Mouse (Mus musculus) forebrain, embryonic 16.5 days (tissue): ENCODE results near the gene Pdzd3. TPM values are rescaled to one million over a fixed set of nuclear protein-coding genes. Genes with fewer than 3 reads are reported as not detected.
A peak's percentile ranks its signal among the peaks of the same experiment; 100 is the strongest.

Experiments
- ATAC-seq: fragments of 200-750 bp; cut with Nextera tagmentation; 2 replicates; pipeline ENCODE4 v1.8.0; 2017; ENCODE audit warnings: mild to moderate bottlenecking, moderate library complexity
- H3K27ac ChIP-seq: fragments of 300-500 bp; sonication (generic); 2 replicates; pipeline ENCODE4 v1.5.1; 2014; ENCODE audit warnings: low read length, control low read depth
- H3K27me3 ChIP-seq: fragments of 300-500 bp; sonication (generic); replicated peaks from 2 replicates; pipeline ENCODE4 v1.6.1; 2014; ENCODE audit warnings: low read length; ENCODE audit not compliant: control insufficient read depth, insufficient read depth
- H3K36me3 ChIP-seq: fragments of 300-500 bp; sonication (generic); 2 replicates; pipeline ENCODE4 v1.6.1; 2014; ENCODE audit not compliant: control insufficient read depth, insufficient read depth
- H3K4me1 ChIP-seq: fragments of 300-500 bp; sonication (generic); replicated peaks from 2 replicates; pipeline ENCODE4 v1.6.1; 2014; ENCODE audit warnings: low read length; ENCODE audit not compliant: control insufficient read depth, insufficient read depth
- H3K4me2 ChIP-seq: fragments of 300-500 bp; sonication (generic); 2 replicates; pipeline ENCODE4 v1.6.1; 2014; ENCODE audit warnings: mild to moderate bottlenecking, low read length, control low read depth
- H3K4me3 ChIP-seq: fragments of 300-500 bp; sonication (generic); replicated peaks from 2 replicates; pipeline ENCODE4 v1.5.1; 2014; ENCODE audit warnings: mild to moderate bottlenecking, low read length, control low read depth
- H3K9ac ChIP-seq: fragments of 300-500 bp; sonication (generic); replicated peaks from 2 replicates; pipeline ENCODE4 v1.6.1; 2014; ENCODE audit warnings: low read depth, low read length, control low read depth
- H3K9me3 ChIP-seq: fragments of 300-500 bp; sonication (generic); 2 replicates; pipeline ENCODE4 v1.6.1; 2016; ENCODE audit warnings: low read length; ENCODE audit not compliant: control insufficient read depth
- WGBS: fragments of 180-500 bp; shearing (Covaris S2); extraction: QIAGEN DNeasy Blood & Tissue Kit; methylation state at CpG from one replicate; pipeline ENCODE4 v1.1.7; 2014; 5-methylcytosine and 5-hydroxymethylcytosine counted together
- polyA plus RNA-seq: library from polyadenylated mRNA; unstranded; fragments of >200 nt; fragmentation: Nextera tagmentation; extraction: Ambion mirVana; gene quantifications from 2 replicates; pipeline ENCODE4 v1.2.1, GENCODE M21; 2015

The Pdzd3 gene
- polyA plus RNA-seq, 1 experiment from 2014 or later = 0.73 TPM

GRCm38 (mm10) chr9:44240399-44240798, 10.9 kb downstream of the Pdzd3 start, which contains the start of gene Ccdc153:
Ccdc153 (plus strand) TSS chr9:44240676.
- ATAC-seq = no peak
- Histone ChIP-seq H3K27me3 (no peaks in the 10 kb centered on the region), H3K9me3 (no peaks in the 10 kb centered on the region), H3K9ac (no peak within 1 kb of the TSS), H3K4me1 (0 out of 2 replicates have a peak, but pooled peaks cover 2% of the 10 kb centered on the region), H3K4me3 (no peak within 1 kb of the TSS), H3K4me2 (no peak within 1 kb of the TSS), H3K36me3 (no peaks in the 10 kb centered on the region), H3K27ac (no peak within 1 kb of the TSS)
- 47% methylated on average over 2 of the region's 2 CpGs for WGBS

DNA sequence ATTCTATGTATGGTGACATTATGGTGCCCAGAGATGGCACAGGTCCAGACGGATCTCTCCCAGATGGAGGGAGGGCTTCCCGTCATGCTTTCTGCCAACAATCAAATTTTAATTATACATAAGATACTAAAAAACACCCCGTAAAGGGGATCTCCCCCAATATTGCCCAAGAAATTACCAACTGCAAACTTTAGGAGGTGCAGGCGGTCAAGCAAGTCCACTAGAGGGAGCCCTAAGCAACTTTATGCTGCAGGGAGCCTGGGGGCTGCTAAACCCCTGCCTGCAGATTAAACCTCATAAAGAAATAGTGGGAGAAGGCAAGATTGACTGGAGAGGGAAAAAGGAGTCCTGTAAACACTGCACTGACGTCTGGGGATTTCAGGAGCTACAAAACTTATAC, 11.8 kb downstream of the Pdzd3 start:
- WGBS = 7% methylated on average over 5 of the region's 5 CpGs
- Histone ChIP-seq H3K27ac (no peak overlapping the region), H3K9me3 (no peaks in the 10 kb centered on the region), H3K27me3 (no peaks in the 10 kb centered on the region), H3K36me3 (no peaks in the 10 kb centered on the region), H3K9ac (no peak overlapping the region), H3K4me3 (no peak overlapping the region), H3K4me1 (peaks cover 7% of the 10 kb centered on the region; the same call in 1 of the 2 replicates), H3K4me2 (no peak overlapping the region)
- ATAC-seq = peak; percentile 65

GRCm38 (mm10) chr9:44238501-44239190, 12.6 kb downstream of the Pdzd3 start:
- H3K4me1 ChIP-seq = peaks cover 10% of the 10 kb centered on the region; the same call in 1 of the 2 replicates
- WGBS = 81% methylated on average over 17 of the region's 17 CpGs
- ATAC-seq = no peak
- no peaks in the 10 kb centered on the region for H3K9me3 ChIP-seq
- no peak overlapping the region for H3K4me3 ChIP-seq
- H3K4me2 ChIP-seq = no peak overlapping the region
- no peaks in the 10 kb centered on the region for H3K36me3 ChIP-seq
- H3K9ac ChIP-seq = no peak overlapping the region
- no peak overlapping the region for H3K27ac ChIP-seq
- no peaks in the 10 kb centered on the region for H3K27me3 ChIP-seq

DNA sequence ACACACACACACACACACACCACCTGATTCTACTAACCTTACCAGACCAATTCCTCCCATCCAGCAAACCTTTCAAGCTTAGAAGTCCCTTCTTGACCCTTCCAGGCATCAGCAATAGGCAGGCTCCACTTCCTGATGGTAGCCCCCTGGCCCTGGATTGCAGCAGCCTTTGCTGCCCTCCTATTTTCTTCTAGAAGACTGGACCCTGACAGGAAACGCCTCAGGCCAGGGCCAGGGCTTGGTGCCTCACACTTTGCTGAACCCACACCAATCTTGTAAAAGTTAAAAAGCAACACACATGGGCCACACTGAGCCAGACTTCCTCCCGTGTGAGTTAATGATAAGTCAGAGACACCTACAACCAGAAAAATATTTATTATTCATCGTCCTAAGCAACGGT, 14.1 kb downstream of the Pdzd3 start:
- no peak overlapping the region for H3K9ac ChIP-seq
- H3K4me2 ChIP-seq = no peak overlapping the region
- H3K4me3 ChIP-seq = no peak overlapping the region
- no peak for ATAC-seq
- no peaks in the 10 kb centered on the region for H3K9me3 ChIP-seq
- WGBS = 73% methylated on average over 4 of the region's 4 CpGs
- H3K4me1 ChIP-seq = peaks cover 19% of the 10 kb centered on the region
- H3K27ac ChIP-seq = no peak overlapping the region
- no peaks in the 10 kb centered on the region for H3K27me3 ChIP-seq
- H3K36me3 ChIP-seq = no peaks in the 10 kb centered on the region

GRCm38 (mm10) chr9:44236601-44237000, 14.7 kb downstream of the Pdzd3 start:
- no peak overlapping the region for H3K9ac ChIP-seq

DNA sequence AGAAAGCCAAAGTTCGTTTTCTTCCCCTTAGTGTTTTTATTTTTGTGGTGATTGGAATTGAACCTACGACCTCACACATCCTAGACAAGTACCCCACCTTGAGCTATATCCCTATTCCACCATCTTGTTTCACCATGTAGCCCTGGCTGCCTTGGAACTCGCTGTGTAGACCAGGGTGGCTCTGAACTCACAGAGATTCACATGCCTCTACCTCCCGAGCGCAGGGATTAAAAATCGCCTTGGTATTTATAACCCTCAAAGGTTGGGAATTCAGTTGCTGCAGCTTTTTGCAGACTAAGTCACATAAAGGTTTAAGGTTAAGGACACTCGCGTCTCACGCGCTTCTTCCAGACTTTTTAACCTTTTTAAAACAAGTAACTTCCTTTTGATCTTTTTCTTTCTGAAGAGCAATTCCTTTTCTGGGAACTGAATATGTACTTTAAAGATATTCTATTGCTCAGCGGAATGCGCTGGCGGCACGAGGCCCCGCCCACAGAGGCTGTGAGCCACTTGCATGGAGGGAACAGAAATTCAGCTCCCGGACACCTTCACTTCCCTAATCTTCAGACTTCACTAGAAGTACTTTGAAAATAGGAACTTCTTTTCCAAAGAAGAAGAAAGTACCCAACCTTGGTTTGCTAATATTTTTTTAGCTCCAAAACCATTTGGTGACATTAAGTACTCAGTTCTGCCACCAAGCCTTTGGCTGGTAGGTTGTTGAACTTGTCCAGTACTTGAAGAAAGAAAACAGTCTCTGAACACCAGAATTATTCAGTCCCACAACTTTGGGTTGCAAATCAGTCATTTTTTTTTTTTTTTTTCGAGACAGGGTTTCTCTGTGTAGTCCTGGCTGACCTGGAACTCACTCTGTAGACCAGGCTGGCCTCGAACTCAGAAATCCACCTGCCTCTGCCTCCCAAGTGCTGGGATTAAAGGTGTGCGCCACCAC, 16.5 kb downstream of the Pdzd3 start:
- Histone ChIP-seq H3K4me3 (peak overlapping the region; percentile 61), H3K27me3 (no peaks in the 10 kb centered on the region), H3K9me3 (no peaks in the 10 kb centered on the region), H3K4me1 (peaks cover 30% of the 10 kb centered on the region), H3K9ac (peak overlapping the region; percentile 32), H3K36me3 (no peaks in the 10 kb centered on the region), H3K27ac (peak overlapping the region; percentile 28; the same call in 1 of the 2 replicates), H3K4me2 (peak overlapping the region; percentile 52)
- 26% methylated on average over 19 of the region's 19 CpGs for WGBS
- ATAC-seq = no peak

More at GRCm38 (mm10) chr9:44236601-44237000, 14.7 kb downstream of the Pdzd3 start:
- H3K27ac ChIP-seq = no peak overlapping the region
- no peaks in the 10 kb centered on the region for H3K27me3 ChIP-seq
- WGBS = 78% methylated on average over 4 of the region's 4 CpGs
- H3K9me3 ChIP-seq = no peaks in the 10 kb centered on the region
- ATAC-seq = no peak
- peaks cover 24% of the 10 kb centered on the region for H3K4me1 ChIP-seq
- H3K4me3 ChIP-seq = no peak overlapping the region
- H3K36me3 ChIP-seq = no peaks in the 10 kb centered on the region
- H3K4me2 ChIP-seq = no peak overlapping the region

DNA sequence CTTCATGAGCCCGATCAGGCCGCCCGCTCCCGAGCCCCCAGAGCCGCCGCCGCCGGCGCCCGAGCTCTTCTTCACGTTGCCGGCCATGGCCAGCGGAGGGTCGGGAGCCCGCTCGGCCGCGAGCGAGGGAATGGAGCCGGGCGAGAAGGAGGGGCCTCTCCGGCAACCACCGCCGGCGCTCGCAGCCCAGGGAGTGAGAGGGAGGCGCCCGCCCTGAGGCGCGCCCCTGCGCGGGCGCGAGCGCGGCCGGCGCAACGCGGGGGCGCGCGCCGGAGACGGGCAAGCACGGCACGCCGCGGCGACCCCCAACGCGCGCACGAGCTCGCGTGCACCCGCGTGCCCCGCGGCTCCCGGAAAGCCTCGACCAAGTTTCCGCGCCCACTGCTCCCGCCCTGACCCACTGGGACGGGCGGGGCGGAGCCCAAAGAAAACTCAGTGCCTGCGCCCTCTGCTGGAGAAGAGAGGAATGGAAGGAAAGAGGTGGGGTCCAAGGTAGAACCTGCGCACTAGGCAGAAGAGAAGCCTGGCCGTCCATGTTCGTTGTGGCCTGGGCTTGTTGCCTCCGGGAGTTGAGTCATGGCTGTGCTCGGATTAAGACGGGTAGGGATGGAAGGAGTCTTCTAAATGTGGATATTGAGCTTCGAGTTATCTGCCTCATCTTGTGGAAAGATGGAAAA, 17.3 kb downstream of the Pdzd3 start, which contains the start of gene Cbl:
Gene Cbl, minus strand, starts transcription at position 248 of the 677 bp plus-strand sequence.
- ATAC-seq = peak; percentile 95
- H3K27me3 ChIP-seq = no peaks in the 10 kb centered on the region
- H3K4me1 ChIP-seq = peaks cover 27% of the 10 kb centered on the region
- H3K9ac ChIP-seq = peak within 1 kb of the TSS; percentile 78
- WGBS = under 1% methylated on average over 52 of the region's 76 CpGs
- H3K4me2 ChIP-seq = peak within 1 kb of the TSS; percentile 88
- H3K9me3 ChIP-seq = no peaks in the 10 kb centered on the region
- no peaks in the 10 kb centered on the region for H3K36me3 ChIP-seq
- H3K4me3 ChIP-seq = peak within 1 kb of the TSS; percentile 61
- H3K27ac ChIP-seq = peak within 1 kb of the TSS; percentile 95

DNA sequence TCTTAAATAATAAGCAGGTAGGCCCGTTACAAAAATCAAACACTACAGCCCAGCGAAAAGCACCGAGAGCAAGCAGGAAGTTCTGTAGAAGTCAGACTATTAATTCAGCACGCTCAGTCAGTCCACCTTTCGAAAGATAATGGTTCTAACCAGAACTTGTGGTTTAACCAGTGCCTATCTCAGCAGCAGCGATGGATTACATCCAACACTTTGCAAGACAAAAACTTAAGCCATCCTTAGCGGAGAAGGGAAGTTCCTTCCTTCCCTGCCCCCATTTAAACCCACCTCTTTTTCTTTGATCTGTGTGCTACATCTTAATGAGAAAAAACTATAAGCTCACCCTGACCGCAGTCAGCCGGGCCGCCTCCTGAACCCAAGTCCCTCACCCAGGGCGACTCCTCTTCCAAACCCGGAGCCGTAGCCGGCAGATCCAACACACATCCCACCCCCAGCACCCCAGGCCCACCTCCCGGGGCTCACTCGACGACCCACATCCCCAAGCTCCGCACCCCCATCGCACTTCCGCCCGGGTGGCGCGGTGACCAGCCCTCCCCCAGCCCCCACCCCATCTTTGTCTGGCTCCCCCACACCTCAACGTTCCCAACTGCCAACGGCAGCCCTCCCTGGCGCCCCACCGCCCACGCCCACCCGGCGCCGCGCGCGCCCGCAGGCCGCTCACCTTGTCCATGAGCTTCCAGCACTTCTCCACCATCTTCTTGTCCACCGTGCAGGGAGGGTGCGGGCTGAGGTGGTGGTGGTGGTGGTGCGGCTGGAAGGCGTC, 18.1 kb downstream of the Pdzd3 start:
- Histone ChIP-seq H3K4me1 (peaks cover 27% of the 10 kb centered on the region), H3K4me3 (peak overlapping the region; percentile 61), H3K9ac (peak overlapping the region; percentile 78), H3K27me3 (no peaks in the 10 kb centered on the region), H3K27ac (peak overlapping the region; percentile 95), H3K36me3 (no peaks in the 10 kb centered on the region), H3K4me2 (peak overlapping the region; percentile 88), H3K9me3 (no peaks in the 10 kb centered on the region)
- under 1% methylated on average over 40 of the region's 40 CpGs for WGBS
- ATAC-seq = peak; percentile 74
